Mouse (Mus musculus): ENCODE measurements at regions not wholly inside any gene's neighbourhood (a gene's known extent, or its start where the extent isn't known, plus 50 kb on each side); places are given as distances from the start of the nearest gene placed in this dataset.

- TF ChIP-seq EP300 (IDR thresholded peaks at IDR 0.05; ENCODE audit: insufficient read depth, low read depth, low read length), result no peak
- TF ChIP-seq POLR2A (IDR thresholded peaks at IDR 0.05; ENCODE audit: insufficient read depth, low read length), result no peak
- no peak for TF ChIP-seq CTCF (IDR thresholded peaks at IDR 0.05; ENCODE audit: low read depth, low read length)
Measured at GRCm38 (mm10) chr14:104356636-104357035, 111.2 kb downstream of the Pou4f1 start.
